ENCODE assay signal across 8 mouse cellular contexts in genomic region chr1:86154133-86154823, GRCm38 (mm10). TPM values are rescaled to one million over a fixed set of nuclear protein-coding genes. Genes with fewer than 3 reads are reported as not detected.
DNase-seq lines count a peak whose midpoint lies in the region; ATAC-seq and TF ChIP-seq lines count a peak whose summit lies in the region.

TSS of gene Armc9 (plus strand) at chr1:86154780.

- 4% methylated on average over 40 of the region's 40 CpGs for WGBS in hindbrain, postnatal 0 days

- peaks cover 8% of the 10 kb centered on the region; the same call in 1 of the 2 replicates for H3K36me3 ChIP-seq in hindbrain, postnatal 0 days (ENCODE audit: insufficient read depth, low read length)

- H3K27me3 ChIP-seq in hindbrain, postnatal 0 days (ENCODE audit: insufficient read depth, low read length) = no peaks in the 10 kb centered on the region

- peak within 1 kb of the TSS; percentile 73 for H3K4me2 ChIP-seq in hindbrain, postnatal 0 days (ENCODE audit: low read depth, low read length)

- peak; percentile 99 for ATAC-seq in hindbrain, postnatal 0 days
- peak; percentile 100 for ATAC-seq in megakaryocyte, adult 5-6 weeks (ENCODE audit: poor library complexity, severe bottlenecking)

- H3K9me3 ChIP-seq in hindbrain, postnatal 0 days (ENCODE audit: low read length) = no peaks in the 10 kb centered on the region

- peak within 1 kb of the TSS; percentile 92 for H3K4me3 ChIP-seq in gastrocnemius, adult 2 months
- H3K4me3 ChIP-seq in hindbrain, postnatal 0 days (ENCODE audit: low read length) = peak within 1 kb of the TSS; percentile 73
- H3K4me3 ChIP-seq in left cerebral cortex, adult 2 months = peak within 1 kb of the TSS; percentile 88

- TF ChIP-seq CTCF in gastrocnemius, adult 2 months (IDR thresholded peaks at IDR 0.05) = no peak
- TF ChIP-seq CTCF in hindbrain, postnatal 0 days (IDR thresholded peaks at IDR 0.05; ENCODE audit: low read depth) = no peak
- TF ChIP-seq CTCF in left cerebral cortex, adult 2 months (IDR thresholded peaks at IDR 0.05) = no peak; the same call in 1 of the 2 replicates

- intact Hi-C loops in gastrocnemius, adult 2 months (cut with DNase I) = loop anchor here (5.0 kb wide), 1 partner anchor 92 kb away; the partner anchor contains the start of gene Psmd1
- intact Hi-C loops in left cerebral cortex, adult 2 months (cut with DNase I) = no loop called here

- peak within 1 kb of the TSS; percentile 71 for H3K9ac ChIP-seq in hindbrain, postnatal 0 days (replicated peaks; ENCODE audit: low read length)

- peak; percentile 94 for DNase-seq in WW6 (ENCODE audit: low read depth, low spot score)
- peak; percentile 81 to 91 for DNase-seq in cerebellum, postnatal 4 days (ENCODE audit: low spot score in 2 of 2)
- peak; percentile 97 for DNase-seq in gastrocnemius, adult 2 months
- peak; percentile 98 for DNase-seq in hindbrain, postnatal 0 days (ENCODE audit: low spot score)
- peak; percentile 95 to 96 for DNase-seq in left cerebral cortex, adult 2 months (ENCODE audit: extremely low spot score in 1 of 2, low spot score in 2 of 2)
- DNase-seq in right cerebral cortex, adult 2 months (ENCODE audit: low spot score in 2 of 2) = peak; percentile 97 to 98
- peak; percentile 95 for DNase-seq in urinary bladder, postnatal 14 days (ENCODE audit: low spot score)

- peak within 1 kb of the TSS; percentile 86 for H3K27ac ChIP-seq in gastrocnemius, adult 2 months
- peak within 1 kb of the TSS; percentile 81 for H3K27ac ChIP-seq in hindbrain, postnatal 0 days
- peak within 1 kb of the TSS; percentile 91 for H3K27ac ChIP-seq in left cerebral cortex, adult 2 months

- H3K4me1 ChIP-seq in hindbrain, postnatal 0 days (ENCODE audit: insufficient read depth, low read length) = 0 out of 2 replicates have a peak, but pooled peaks cover 7% of the 10 kb centered on the region

RNA-seq across cellular contexts. Expression of gene Armc9, which starts in this region (rescaled TPM):
- total RNA-seq in gastrocnemius, adult 2 months (2021) = 1 to 10 TPM; 2.0 to 2.1 TPM
- 13.6 and 21.0 TPM in 2 replicates for total RNA-seq in hindbrain, postnatal 0 days (2014; rRNA removed)
- polyA plus RNA-seq in hindbrain, postnatal 0 days (2015; fragmentation: Nextera tagmentation; extraction: Ambion mirVana) = 34.9 and 38.1 TPM in 2 replicates
- total RNA-seq in left cerebral cortex, adult 2 months (2021) = 10 to 100 TPM; 36.9 to 44.8 TPM
- total RNA-seq in megakaryocyte, adult 5-6 weeks (2015) = 2.1 and 2.8 TPM in 2 replicates
- total RNA-seq in megakaryocyte, adult 5-6 weeks (2017) = 2.1 and 4.5 TPM in 2 replicates

Comparison
In these comparisons a context has a peak if more than half of its experiments do, and no peak if none do; other contexts are left out.
1. Peak in every context shown above with its lines: DNase-seq, ATAC-seq, H3K4me3 ChIP-seq and H3K27ac ChIP-seq.